Mouse (Mus musculus): ENCODE measurements at regions not wholly inside any gene's neighbourhood (a gene's known extent, or its start where the extent isn't known, plus 50 kb on each side); places are given as distances from the start of the nearest gene placed in this dataset.
"Not testable (repeated sequence)": the region's sequence is repeated elsewhere in the genome, so short reads cannot be mapped to it uniquely, and the experiment has no call there.

- H3K27ac ChIP-seq (ENCODE audit: low read length): no peak overlapping the region
- H3K4me3 ChIP-seq (replicated peaks; ENCODE audit: low read length): no peak overlapping the region
- no peaks in the 10 kb centered on the region for H3K4me1 ChIP-seq (replicated peaks; ENCODE audit: control insufficient read depth, insufficient read depth, low read length)
- no peaks in the 10 kb centered on the region for H3K36me3 ChIP-seq (ENCODE audit: control insufficient read depth, insufficient read depth)
- WGBS: 97% methylated on average over 3 of the region's 3 CpGs
- H3K4me2 ChIP-seq (ENCODE audit: low read length): no peak overlapping the region
- no peaks in the 10 kb centered on the region for H3K9me3 ChIP-seq (ENCODE audit: control insufficient read depth, low read length)
- H3K27me3 ChIP-seq (replicated peaks; ENCODE audit: control insufficient read depth, insufficient read depth, low read length): no peaks in the 10 kb centered on the region
- ATAC-seq: no peak
- no peak overlapping the region for H3K9ac ChIP-seq (replicated peaks; ENCODE audit: low read depth, low read length)
Measured at GRCm38 (mm10) chr4:84165256-84165655, 509.8 kb downstream of the Bnc2 start.

- WGBS: 19% methylated on average over 6 of the region's 6 CpGs
- H3K36me3 ChIP-seq (ENCODE audit: control insufficient read depth, insufficient read depth): no peaks in the 10 kb centered on the region
- H3K9me3 ChIP-seq (ENCODE audit: control insufficient read depth, low read length): no peaks in the 10 kb centered on the region
- peak; percentile 43 for ATAC-seq
- H3K4me1 ChIP-seq (replicated peaks; ENCODE audit: control insufficient read depth, insufficient read depth, low read length): peaks cover 6% of the 10 kb centered on the region; the same call in 1 of the 2 replicates
- H3K4me2 ChIP-seq (ENCODE audit: low read length): no peak overlapping the region
- H3K4me3 ChIP-seq (replicated peaks; ENCODE audit: low read length): no peak overlapping the region
- H3K27me3 ChIP-seq (replicated peaks; ENCODE audit: control insufficient read depth, insufficient read depth, low read length): no peaks in the 10 kb centered on the region
- H3K9ac ChIP-seq (replicated peaks; ENCODE audit: low read depth, low read length): no peak overlapping the region
- H3K27ac ChIP-seq (ENCODE audit: low read length): no peak overlapping the region
Measured at GRCm38 (mm10) chr4:84172841-84173240, 502.2 kb downstream of the Bnc2 start.

GRCm38 (mm10) chr4:84173441-84173840 lies 501.6 kb downstream of the Bnc2 start:
- WGBS: 52% methylated on average over 2 of the region's 2 CpGs
- ATAC-seq: no peak
- Histone ChIP-seq H3K27me3 (replicated peaks; ENCODE audit: control insufficient read depth, insufficient read depth, low read length) (no peaks in the 10 kb centered on the region), H3K9ac (replicated peaks; ENCODE audit: low read depth, low read length) (no peak overlapping the region), H3K9me3 (ENCODE audit: control insufficient read depth, low read length) (no peaks in the 10 kb centered on the region), H3K27ac (ENCODE audit: low read length) (no peak overlapping the region), H3K4me2 (ENCODE audit: low read length) (no peak overlapping the region), H3K36me3 (ENCODE audit: control insufficient read depth, insufficient read depth) (no peaks in the 10 kb centered on the region), H3K4me1 (replicated peaks; ENCODE audit: control insufficient read depth, insufficient read depth, low read length) (peaks cover 6% of the 10 kb centered on the region; the same call in 1 of the 2 replicates), H3K4me3 (replicated peaks; ENCODE audit: low read length) (no peak overlapping the region)

GRCm38 (mm10) chr4:84176457-84176856 lies 498.6 kb downstream of the Bnc2 start:
- not testable (repeated sequence) for ATAC-seq; H3K27ac ChIP-seq (ENCODE audit: low read length); H3K4me2 ChIP-seq (ENCODE audit: low read length); H3K4me3 ChIP-seq (replicated peaks; ENCODE audit: low read length); H3K9me3 ChIP-seq (ENCODE audit: control insufficient read depth, low read length); H3K4me1 ChIP-seq (replicated peaks; ENCODE audit: control insufficient read depth, insufficient read depth, low read length); H3K36me3 ChIP-seq (ENCODE audit: control insufficient read depth, insufficient read depth); H3K27me3 ChIP-seq (replicated peaks; ENCODE audit: control insufficient read depth, insufficient read depth, low read length); H3K9ac ChIP-seq (replicated peaks; ENCODE audit: low read depth, low read length)
- 91% methylated on average over 6 of the region's 6 CpGs for WGBS

GRCm38 (mm10) chr4:84177827-84178226 lies 497.2 kb downstream of the Bnc2 start:
- ATAC-seq: 0 out of 2 replicates have a peak, but pooled peaks have one; percentile 23
- H3K36me3 ChIP-seq (ENCODE audit: control insufficient read depth, insufficient read depth): no peaks in the 10 kb centered on the region
- no peaks in the 10 kb centered on the region for H3K27me3 ChIP-seq (replicated peaks; ENCODE audit: control insufficient read depth, insufficient read depth, low read length)
- H3K9me3 ChIP-seq (ENCODE audit: control insufficient read depth, low read length): no peaks in the 10 kb centered on the region
- H3K4me1 ChIP-seq (replicated peaks; ENCODE audit: control insufficient read depth, insufficient read depth, low read length): peaks cover 3% of the 10 kb centered on the region; the same call in 1 of the 2 replicates
- WGBS: 10% methylated on average over 3 of the region's 3 CpGs
- no peak overlapping the region for H3K9ac ChIP-seq (replicated peaks; ENCODE audit: low read depth, low read length)
- H3K4me2 ChIP-seq (ENCODE audit: low read length): no peak overlapping the region
- H3K4me3 ChIP-seq (replicated peaks; ENCODE audit: low read length): no peak overlapping the region
- no peak overlapping the region for H3K27ac ChIP-seq (ENCODE audit: low read length)

GRCm38 (mm10) chr4:84184436-84184835 lies 490.6 kb downstream of the Bnc2 start:
- Histone ChIP-seq H3K9ac (replicated peaks; ENCODE audit: low read depth, low read length) (no peak overlapping the region), H3K27ac (ENCODE audit: low read length) (no peak overlapping the region), H3K4me2 (ENCODE audit: low read length) (no peak overlapping the region), H3K36me3 (ENCODE audit: control insufficient read depth, insufficient read depth) (no peaks in the 10 kb centered on the region), H3K4me1 (replicated peaks; ENCODE audit: control insufficient read depth, insufficient read depth, low read length) (no peaks in the 10 kb centered on the region), H3K4me3 (replicated peaks; ENCODE audit: low read length) (no peak overlapping the region), H3K9me3 (ENCODE audit: control insufficient read depth, low read length) (no peaks in the 10 kb centered on the region), H3K27me3 (replicated peaks; ENCODE audit: control insufficient read depth, insufficient read depth, low read length) (no peaks in the 10 kb centered on the region)
- ATAC-seq: no peak
- 92% methylated on average over 4 of the region's 4 CpGs for WGBS

GRCm38 (mm10) chr4:84184844-84185243 lies 490.2 kb downstream of the Bnc2 start:
- Histone ChIP-seq H3K4me2 (ENCODE audit: low read length) (no peak overlapping the region), H3K4me3 (replicated peaks; ENCODE audit: low read length) (no peak overlapping the region), H3K9ac (replicated peaks; ENCODE audit: low read depth, low read length) (no peak overlapping the region), H3K27me3 (replicated peaks; ENCODE audit: control insufficient read depth, insufficient read depth, low read length) (no peaks in the 10 kb centered on the region), H3K36me3 (ENCODE audit: control insufficient read depth, insufficient read depth) (no peaks in the 10 kb centered on the region), H3K4me1 (replicated peaks; ENCODE audit: control insufficient read depth, insufficient read depth, low read length) (no peaks in the 10 kb centered on the region), H3K9me3 (ENCODE audit: control insufficient read depth, low read length) (no peaks in the 10 kb centered on the region), H3K27ac (ENCODE audit: low read length) (no peak overlapping the region)
- WGBS: 95% methylated on average over 6 of the region's 6 CpGs
- no peak for ATAC-seq

GRCm38 (mm10) chr4:84189315-84189714 lies 485.8 kb downstream of the Bnc2 start:
- Histone ChIP-seq H3K4me2 (ENCODE audit: low read length) (no peak overlapping the region), H3K4me1 (replicated peaks; ENCODE audit: control insufficient read depth, insufficient read depth, low read length) (no peaks in the 10 kb centered on the region), H3K27me3 (replicated peaks; ENCODE audit: control insufficient read depth, insufficient read depth, low read length) (no peaks in the 10 kb centered on the region), H3K36me3 (ENCODE audit: control insufficient read depth, insufficient read depth) (no peaks in the 10 kb centered on the region), H3K9me3 (ENCODE audit: control insufficient read depth, low read length) (no peaks in the 10 kb centered on the region), H3K4me3 (replicated peaks; ENCODE audit: low read length) (no peak overlapping the region), H3K9ac (replicated peaks; ENCODE audit: low read depth, low read length) (no peak overlapping the region), H3K27ac (ENCODE audit: low read length) (no peak overlapping the region)
- WGBS: 65% methylated on average over 12 of the region's 12 CpGs
- no peak for ATAC-seq

GRCm38 (mm10) chr4:84191303-84191702 lies 483.8 kb downstream of the Bnc2 start:
- Histone ChIP-seq H3K36me3 (ENCODE audit: control insufficient read depth, insufficient read depth) (no peaks in the 10 kb centered on the region), H3K27ac (ENCODE audit: low read length) (no peak overlapping the region), H3K9ac (replicated peaks; ENCODE audit: low read depth, low read length) (no peak overlapping the region), H3K9me3 (ENCODE audit: control insufficient read depth, low read length) (no peaks in the 10 kb centered on the region), H3K27me3 (replicated peaks; ENCODE audit: control insufficient read depth, insufficient read depth, low read length) (no peaks in the 10 kb centered on the region), H3K4me2 (ENCODE audit: low read length) (no peak overlapping the region), H3K4me1 (replicated peaks; ENCODE audit: control insufficient read depth, insufficient read depth, low read length) (no peaks in the 10 kb centered on the region), H3K4me3 (replicated peaks; ENCODE audit: low read length) (no peak overlapping the region)
- no peak for ATAC-seq
- 90% methylated on average over 2 of the region's 2 CpGs for WGBS

GRCm38 (mm10) chr4:84192301-84192700 lies 482.8 kb downstream of the Bnc2 start:
- H3K4me1 ChIP-seq (replicated peaks; ENCODE audit: control insufficient read depth, insufficient read depth, low read length): no peaks in the 10 kb centered on the region
- no peak overlapping the region for H3K4me3 ChIP-seq (replicated peaks; ENCODE audit: low read length)
- no peak overlapping the region for H3K4me2 ChIP-seq (ENCODE audit: low read length)
- no peaks in the 10 kb centered on the region for H3K27me3 ChIP-seq (replicated peaks; ENCODE audit: control insufficient read depth, insufficient read depth, low read length)
- H3K9me3 ChIP-seq (ENCODE audit: control insufficient read depth, low read length): no peaks in the 10 kb centered on the region
- no peaks in the 10 kb centered on the region for H3K36me3 ChIP-seq (ENCODE audit: control insufficient read depth, insufficient read depth)
- 60% methylated on average over 2 of the region's 2 CpGs for whole genome bisulfite sequencing
- no peak overlapping the region for H3K9ac ChIP-seq (replicated peaks; ENCODE audit: low read depth, low read length)
- H3K27ac ChIP-seq (ENCODE audit: low read length): no peak overlapping the region
- no peak for ATAC-seq

All from forebrain, embryonic 16.5 days (tissue).